Mouse (Mus musculus) E14TG2a.4 (cell line): ENCODE data around the gene Gdf15.

Experiments
- H3K27me3 ChIP-seq: 2 replicates; pipeline ENCODE4 v1.6.1; 2014; ENCODE audit warnings: low read length, control low read depth; ENCODE audit not compliant: insufficient read depth
- H3K36me3 ChIP-seq: 2 replicates; pipeline ENCODE4 v1.6.1; 2014; ENCODE audit warnings: low read length, control low read depth; ENCODE audit not compliant: insufficient read depth
- H3K4me1 ChIP-seq: replicated peaks from 2 replicates; pipeline ENCODE4 v1.6.1; 2014; ENCODE audit warnings: low read depth, low read length, control low read depth
- H3K4me3 ChIP-seq: replicated peaks from 2 replicates; pipeline ENCODE4 v1.5.1; 2014; ENCODE audit warnings: mild to moderate bottlenecking, low read length
- H3K9me3 ChIP-seq: 2 replicates; pipeline ENCODE4 v1.6.1; 2014; ENCODE audit warnings: low read length, control low read depth
- CTCF ChIP-seq: conservative IDR thresholded peaks from 2 replicates; pipeline ENCODE4 v1.5.1; 2014; ENCODE audit warnings: low read length
- NANOG ChIP-seq: IDR thresholded peaks from 2 replicates; pipeline ENCODE4 v1.6.1; 2014; ENCODE audit warnings: borderline replicate concordance, low read length, mixed read lengths
- POU5F1 ChIP-seq: IDR thresholded peaks from 2 replicates; pipeline ENCODE4 v1.6.1; 2014; ENCODE audit warnings: low read length, borderline replicate concordance

Gene Gdf15

DNA sequence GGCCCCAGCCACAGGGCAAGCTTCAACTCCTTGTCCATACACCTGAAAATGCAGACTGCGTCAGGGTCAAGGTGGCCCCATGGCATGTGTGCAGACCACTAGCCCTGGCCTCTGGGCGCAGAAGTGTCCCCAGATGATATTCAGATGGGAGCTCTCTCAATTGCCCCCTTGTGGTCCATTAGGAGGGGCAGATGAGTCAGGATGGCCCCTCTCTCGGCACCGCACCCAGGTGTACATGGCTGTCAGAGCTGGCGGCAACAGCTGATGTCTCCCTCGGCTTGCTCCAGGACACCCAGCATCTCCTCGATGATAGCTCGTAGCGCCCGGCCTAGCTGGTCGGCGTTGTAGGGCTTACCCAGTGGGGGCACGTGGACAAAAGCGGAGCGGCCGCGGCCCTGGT lies 18.1 kb upstream of the Gdf15 start:
- H3K4me3 ChIP-seq: peak overlapping the region; percentile 68

DNA sequence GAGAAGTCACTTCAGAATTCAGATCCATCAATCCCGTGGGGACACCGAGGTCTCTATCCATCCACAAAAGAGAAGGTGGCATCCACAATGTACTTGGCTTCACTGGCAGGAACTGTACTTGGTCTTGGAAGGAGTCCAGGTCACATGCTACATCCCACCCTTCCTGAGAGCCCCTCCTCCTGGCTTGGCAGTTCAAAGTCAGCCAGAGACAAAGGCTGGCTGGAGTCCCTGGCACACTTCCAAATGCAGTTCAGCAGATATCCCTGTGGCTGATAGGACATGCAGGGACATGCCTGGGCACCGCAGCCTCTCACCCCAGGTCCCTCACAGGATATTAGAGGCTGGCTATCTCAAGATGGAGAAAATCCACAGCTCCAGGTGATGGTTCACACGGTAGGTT lies 17.1 kb upstream of the Gdf15 start:
- H3K4me1 ChIP-seq: peaks cover 90% of the 10 kb centered on the region
- H3K36me3 ChIP-seq: peaks cover 46% of the 10 kb centered on the region
- TF ChIP-seq CTCF (no peak), NANOG (no peak)
- no peaks in the 10 kb centered on the region for H3K27me3 ChIP-seq
- H3K4me3 ChIP-seq: peak overlapping the region; percentile 68
- no peaks in the 10 kb centered on the region for H3K9me3 ChIP-seq

More for the DNA sequence above, 18.1 kb upstream of the Gdf15 start:
- Histone ChIP-seq H3K27me3 (no peaks in the 10 kb centered on the region), H3K4me1 (peaks cover 86% of the 10 kb centered on the region), H3K36me3 (peaks cover 56% of the 10 kb centered on the region), H3K9me3 (no peaks in the 10 kb centered on the region)
- no peak for TF ChIP-seq POU5F1
- no peak for TF ChIP-seq NANOG
- TF ChIP-seq CTCF: no peak

DNA sequence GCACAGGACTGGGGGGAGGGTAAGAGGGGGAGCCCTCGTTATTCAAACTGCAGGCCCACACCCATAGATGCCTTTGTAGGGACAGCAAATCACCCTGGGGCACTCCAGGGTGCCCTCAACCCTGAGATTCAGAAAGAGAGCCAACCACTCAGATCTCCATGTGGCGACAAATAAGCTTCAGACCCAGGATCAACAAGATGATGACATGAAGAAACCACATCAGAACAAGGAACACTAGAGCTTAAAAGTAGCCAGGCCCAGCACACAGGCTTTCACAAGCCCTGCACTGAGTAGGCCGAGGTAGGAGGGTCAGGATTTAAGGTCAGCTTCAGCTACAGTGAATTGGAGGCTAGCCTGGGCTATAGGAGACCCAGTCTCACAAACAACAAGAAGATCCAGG lies 16.7 kb upstream of the Gdf15 start:
- no peaks in the 10 kb centered on the region for H3K27me3 ChIP-seq
- peaks cover 43% of the 10 kb centered on the region for H3K36me3 ChIP-seq
- TF ChIP-seq NANOG (no peak), CTCF (no peak), POU5F1 (no peak)
- H3K4me1 ChIP-seq: peaks cover 89% of the 10 kb centered on the region
- H3K9me3 ChIP-seq: no peaks in the 10 kb centered on the region
- peak overlapping the region; percentile 68 for H3K4me3 ChIP-seq

DNA sequence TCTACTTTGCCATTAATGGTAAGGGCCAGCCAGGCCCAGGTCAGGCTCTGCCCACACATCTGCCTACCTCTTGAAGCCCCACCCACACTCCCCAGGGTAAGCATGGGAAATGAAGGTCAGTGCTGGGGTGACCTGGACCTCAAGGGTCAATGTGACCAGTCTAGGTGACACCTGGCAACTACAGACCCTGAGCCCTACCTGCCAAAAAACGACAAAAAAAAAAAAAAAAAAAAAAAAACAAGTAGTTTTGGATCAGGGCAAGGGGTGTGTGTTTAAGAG lies 15.8 kb upstream of the Gdf15 start:
- H3K36me3 ChIP-seq: peaks cover 43% of the 10 kb centered on the region
- H3K9me3 ChIP-seq: no peaks in the 10 kb centered on the region
- no peaks in the 10 kb centered on the region for H3K27me3 ChIP-seq
- peak overlapping the region; percentile 68 for H3K4me3 ChIP-seq
- peaks cover 92% of the 10 kb centered on the region for H3K4me1 ChIP-seq
- no peak for TF ChIP-seq POU5F1
- no peak for TF ChIP-seq NANOG
- no peak for TF ChIP-seq CTCF

DNA sequence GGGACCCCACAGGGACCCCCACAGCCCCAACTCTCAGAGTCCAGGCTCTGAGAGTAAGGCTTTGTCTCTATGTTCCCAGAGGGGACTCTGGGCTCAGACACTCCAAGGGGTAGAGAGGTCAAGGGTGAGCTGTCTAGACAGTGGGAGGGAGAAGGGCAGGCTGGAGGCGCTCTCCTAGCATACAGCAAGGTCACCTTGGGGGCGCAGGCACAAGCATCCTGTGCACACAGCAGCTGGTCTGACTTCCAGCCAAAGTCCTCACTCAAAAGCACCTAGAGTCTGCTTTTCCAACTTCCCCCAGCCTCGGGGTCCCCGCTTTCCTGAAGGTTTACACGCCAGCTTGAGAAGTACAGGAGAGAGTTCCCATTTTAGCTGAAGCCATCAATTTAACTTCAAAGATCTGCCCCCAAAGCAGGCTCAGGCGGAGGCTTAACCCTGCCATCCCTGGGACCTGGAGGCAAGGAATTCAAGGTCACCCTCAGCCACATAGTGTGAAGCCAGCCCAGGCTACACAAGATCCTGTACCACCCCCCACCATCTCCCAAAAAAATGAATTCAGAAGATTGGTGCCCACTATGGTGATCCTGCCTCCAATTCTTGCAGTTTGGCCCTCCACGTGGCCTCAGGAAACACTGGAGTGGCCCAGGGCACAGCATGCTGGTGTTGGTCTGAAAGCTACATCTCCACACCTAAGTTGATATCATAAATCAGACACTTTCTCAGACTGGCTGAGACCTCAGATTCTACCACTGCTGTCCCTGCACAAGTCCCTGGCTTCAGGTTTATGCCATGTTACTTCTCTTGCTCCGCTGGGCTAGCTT lies 15.3 kb upstream of the Gdf15 start:
- Histone ChIP-seq H3K4me3 (peak overlapping the region; percentile 68), H3K36me3 (peaks cover 40% of the 10 kb centered on the region), H3K4me1 (peaks cover 94% of the 10 kb centered on the region), H3K27me3 (no peaks in the 10 kb centered on the region), H3K9me3 (no peaks in the 10 kb centered on the region)
- TF ChIP-seq NANOG (no peak), POU5F1 (no peak), CTCF (no peak)

DNA sequence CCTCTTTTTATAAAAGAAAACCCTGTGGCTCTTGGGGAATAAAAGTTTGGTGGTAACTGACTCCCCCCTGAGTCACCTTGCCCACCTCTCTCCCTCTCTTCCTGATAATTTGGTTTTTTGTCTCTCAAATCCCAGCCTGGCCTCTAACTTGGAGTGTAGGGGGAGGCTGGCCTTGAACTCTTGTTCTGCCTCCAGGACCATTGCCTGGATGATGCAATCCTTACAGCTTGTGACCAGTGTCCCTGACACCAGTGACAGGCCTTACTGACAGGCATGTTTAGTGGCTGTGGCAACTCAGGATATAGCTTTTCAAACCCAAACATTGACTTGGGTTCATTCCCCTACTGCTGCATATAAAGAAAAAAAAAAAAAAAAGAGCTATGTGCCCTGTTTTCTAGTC lies 14.5 kb upstream of the Gdf15 start:
- H3K27me3 ChIP-seq: no peaks in the 10 kb centered on the region
- H3K9me3 ChIP-seq: no peaks in the 10 kb centered on the region
- peaks cover 32% of the 10 kb centered on the region for H3K36me3 ChIP-seq
- peaks cover 86% of the 10 kb centered on the region for H3K4me1 ChIP-seq
- 0 out of 2 replicates have a peak overlapping the region, but pooled peaks have one; percentile 26 for H3K4me3 ChIP-seq
- TF ChIP-seq NANOG (no peak), POU5F1 (no peak)

DNA sequence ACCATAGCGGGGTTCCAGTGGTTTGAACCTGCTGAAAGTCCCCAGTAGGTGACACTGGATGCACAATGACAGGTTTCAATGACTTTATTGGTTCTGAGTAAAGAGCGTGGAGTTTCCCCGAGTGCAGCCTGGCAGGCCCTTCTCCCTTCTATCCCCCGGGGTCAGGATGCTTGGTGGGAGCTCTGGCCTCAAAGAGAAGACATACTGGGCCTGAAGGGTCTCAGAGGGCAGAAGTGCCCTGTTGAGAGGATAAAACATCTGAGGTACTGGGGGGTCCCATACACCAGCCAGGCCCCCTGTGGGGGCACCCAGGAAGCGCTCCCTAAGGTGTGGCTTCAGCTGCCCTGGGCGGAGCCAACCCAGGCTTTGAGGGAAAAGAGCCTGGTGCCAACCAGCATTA lies 14.1 kb upstream of the Gdf15 start:
- Histone ChIP-seq H3K4me1 (peaks cover 82% of the 10 kb centered on the region), H3K9me3 (no peaks in the 10 kb centered on the region), H3K36me3 (peaks cover 28% of the 10 kb centered on the region), H3K4me3 (0 out of 2 replicates have a peak overlapping the region, but pooled peaks have one; percentile 26), H3K27me3 (no peaks in the 10 kb centered on the region)
- TF ChIP-seq NANOG (no peak), POU5F1 (no peak), CTCF (no peak)

DNA sequence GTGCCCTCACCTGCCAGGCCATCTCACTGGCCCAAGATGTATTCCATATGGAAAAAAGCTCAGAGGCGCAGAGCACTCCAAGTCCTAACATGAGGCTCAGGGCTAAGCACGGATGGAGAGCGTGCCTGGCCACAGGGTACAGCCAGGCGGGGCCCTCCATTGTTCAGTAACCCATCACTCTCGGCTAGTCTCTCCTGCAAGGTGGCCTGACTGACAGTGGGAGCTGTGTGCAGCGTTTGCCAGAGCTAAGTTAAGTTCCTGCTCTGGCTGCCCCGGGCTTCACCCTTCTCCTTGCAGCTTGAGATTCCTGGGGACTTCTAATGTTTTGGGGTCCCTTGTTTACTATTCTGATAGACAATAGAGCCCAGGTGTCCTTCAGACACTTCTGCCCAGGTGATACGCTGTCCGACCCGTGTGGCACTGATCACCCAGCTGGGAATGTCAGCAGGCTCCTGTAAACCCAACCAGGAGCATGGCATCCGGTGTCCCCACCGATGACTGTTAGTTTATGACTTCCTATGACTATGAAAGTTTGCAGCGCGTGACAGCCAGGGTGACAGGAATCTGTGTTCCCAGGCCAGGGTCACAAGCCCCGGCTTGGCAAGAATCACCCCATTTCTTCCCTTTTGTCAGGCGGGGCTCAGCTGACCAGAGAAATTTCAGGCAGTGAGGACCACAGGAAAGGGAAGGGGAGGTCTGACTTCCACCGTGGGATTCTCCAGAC lies 13.4 kb upstream of the Gdf15 start:
- Histone ChIP-seq H3K4me1 (peaks cover 75% of the 10 kb centered on the region), H3K4me3 (0 out of 2 replicates have a peak overlapping the region, but pooled peaks have one; percentile 26)

DNA sequence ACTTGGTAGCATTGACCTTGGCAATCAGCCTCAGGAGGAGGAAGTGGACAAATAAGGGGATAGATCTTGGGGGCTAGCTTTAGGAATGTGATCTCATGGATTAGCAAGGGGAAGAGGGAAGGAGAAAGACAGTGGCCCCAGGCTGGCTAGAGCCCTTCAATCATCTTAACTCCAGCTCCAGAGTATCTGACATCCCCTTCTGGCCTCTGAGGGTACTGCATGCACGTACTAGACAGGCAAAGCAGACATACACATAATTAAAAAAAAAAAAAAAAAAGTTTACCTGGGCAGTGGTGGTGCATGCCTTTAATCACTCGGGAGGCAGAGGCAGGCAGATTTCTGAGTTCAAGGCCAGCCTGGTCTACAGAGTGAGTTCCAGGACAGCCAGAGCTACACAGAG lies 11.8 kb upstream of the Gdf15 start:
- H3K36me3 ChIP-seq: peaks cover 5% of the 10 kb centered on the region; the same call in 1 of the 2 replicates
- no peak overlapping the region for H3K4me3 ChIP-seq
- H3K9me3 ChIP-seq: no peaks in the 10 kb centered on the region
- H3K27me3 ChIP-seq: no peaks in the 10 kb centered on the region
- H3K4me1 ChIP-seq: peaks cover 72% of the 10 kb centered on the region
- TF ChIP-seq NANOG (no peak), CTCF (peak; percentile 82)

More for the DNA sequence above, 13.4 kb upstream of the Gdf15 start:
- H3K27me3 ChIP-seq: no peaks in the 10 kb centered on the region
- TF ChIP-seq NANOG (no peak), CTCF (no peak), POU5F1 (no peak)
- H3K9me3 ChIP-seq: no peaks in the 10 kb centered on the region
- peaks cover 21% of the 10 kb centered on the region for H3K36me3 ChIP-seq
